Mouse (Mus musculus) ovary, adult 10 weeks (tissue): Measurements from ENCODE around the gene Olfr355. TPM values are rescaled to one million over a fixed set of nuclear protein-coding genes. Genes with fewer than 3 reads are reported as not detected.

Source experiments
- polyA plus RNA-seq: library from polyadenylated mRNA; stranded (reverse); fragments of 350-450 nt; fragmentation: Illumina TruSeq; extraction: RNeasy Lipid Tissue Mini Kit (QIAGEN cat#74804); gene quantifications from one replicate; pipeline ENCODE4 v1.2.3, GENCODE M21; 2014

Olfr355 gene
- polyA plus RNA-seq: not detected

GRCm38 (mm10) chr2:36928797-36929196 lies at the start of gene Olfr355:
Gene Olfr355 (minus strand): TSS chr2:36928897.

GRCm38 (mm10) chr2:36936821-36937220 lies 8.1 kb upstream of the Olfr355 start, which contains the start of gene Olfr356:
Gene Olfr356 (plus strand): TSS chr2:36937121.

GRCm38 (mm10) chr2:36905380-36905779 lies 23.3 kb downstream of the Olfr355 start, which contains the start of gene Olfr354:
Gene Olfr354 (plus strand): TSS chr2:36905680.

GRCm38 (mm10) chr2:36892836-36893235 lies 35.9 kb downstream of the Olfr355 start, which contains the start of gene Olfr353:
Gene Olfr353 (minus strand): TSS chr2:36892936.

Other genes starting within 250 kb of the Olfr355 start
- gene Olfr346, start 243.1 kb downstream of the Olfr355 start, polyA plus RNA-seq: not detected
- not detected for gene Olfr347, start 197.0 kb downstream of the Olfr355 start, polyA plus RNA-seq
- gene Olfr348, start 144.6 kb downstream of the Olfr355 start, polyA plus RNA-seq: not detected
- not detected for gene Olfr50, start 138.4 kb downstream of the Olfr355 start, polyA plus RNA-seq
- not detected for gene Olfr3, start 111.9 kb downstream of the Olfr355 start, polyA plus RNA-seq
- not detected for gene Olfr350, start 82.6 kb downstream of the Olfr355 start, polyA plus RNA-seq
- not detected for gene Olfr351, start 66.2 kb downstream of the Olfr355 start, polyA plus RNA-seq
- not detected for gene Olfr352, start 60.4 kb downstream of the Olfr355 start, polyA plus RNA-seq
- gene Olfr353, start 36.0 kb downstream of the Olfr355 start, polyA plus RNA-seq: not detected
- not detected for gene Olfr354, start 23.2 kb downstream of the Olfr355 start, polyA plus RNA-seq
- not detected for gene Olfr356, start 8.2 kb upstream of the Olfr355 start, polyA plus RNA-seq
- not detected for gene Olfr357, start 64.9 kb upstream of the Olfr355 start, polyA plus RNA-seq
- not detected for gene Olfr358, start 80.4 kb upstream of the Olfr355 start, polyA plus RNA-seq
- gene Olfr360, start 136.8 kb upstream of the Olfr355 start, polyA plus RNA-seq: not detected
- gene Olfr361, start 160.4 kb upstream of the Olfr355 start, polyA plus RNA-seq: not detected
- gene Olfr362, start 189.0 kb upstream of the Olfr355 start, polyA plus RNA-seq: not detected
- not detected for gene Olfr364-ps1, start 210.4 kb upstream of the Olfr355 start, polyA plus RNA-seq